Mouse (Mus musculus) heart, embryonic 16.5 days (tissue): ENCODE results near the gene B3galt5. TPM values are rescaled to one million over a fixed set of nuclear protein-coding genes. Genes with fewer than 3 reads are reported as not detected.
A peak's percentile ranks its signal among the peaks of the same experiment; 100 is the strongest.

ENCODE experiments used
- ATAC-seq: fragments of 200-750 bp; cut with Nextera tagmentation; replicated peaks from 2 replicates; pipeline ENCODE4 v1.8.0; 2017; ENCODE audit warnings: moderate number of reproducible peaks; ENCODE audit not compliant: insufficient read depth, low FRiP score; ENCODE audit errors: extremely low read depth
- H3K27ac ChIP-seq: fragments of 300-500 bp; sonication (generic); 2 replicates; pipeline ENCODE4 v1.5.1; 2014; ENCODE audit warnings: mild to moderate bottlenecking, low read length, control low read depth, moderate library complexity
- H3K27me3 ChIP-seq: fragments of 300-500 bp; sonication (generic); 2 replicates; pipeline ENCODE4 v1.6.1; 2014; ENCODE audit warnings: low read length, mixed read lengths; ENCODE audit not compliant: control insufficient read depth, insufficient read depth
- H3K36me3 ChIP-seq: fragments of 300-500 bp; sonication (generic); 2 replicates; pipeline ENCODE4 v1.6.1; 2014; ENCODE audit not compliant: control insufficient read depth, insufficient read depth
- H3K4me1 ChIP-seq: fragments of 300-500 bp; sonication (generic); 2 replicates; pipeline ENCODE4 v1.6.1; 2014; ENCODE audit warnings: low read length, mixed read lengths; ENCODE audit not compliant: control insufficient read depth, insufficient read depth
- H3K4me2 ChIP-seq: fragments of 300-500 bp; sonication (generic); 2 replicates; pipeline ENCODE4 v1.6.1; 2014; ENCODE audit warnings: low read depth, mild to moderate bottlenecking, control low read depth, low read length
- H3K4me3 ChIP-seq: fragments of 300-500 bp; sonication (generic); 2 replicates; pipeline ENCODE4 v1.5.1; 2014; ENCODE audit warnings: mild to moderate bottlenecking, control low read depth, low read length
- H3K9ac ChIP-seq: fragments of 300-500 bp; sonication (generic); 2 replicates; pipeline ENCODE4 v1.6.1; 2014; ENCODE audit warnings: low read length, control low read depth
- H3K9me3 ChIP-seq: fragments of 300-500 bp; sonication (generic); replicated peaks from 2 replicates; pipeline ENCODE4 v1.6.1; 2016; ENCODE audit warnings: low read length; ENCODE audit not compliant: control insufficient read depth
- WGBS: fragments of 180-500 bp; shearing (Covaris S2); extraction: QIAGEN DNeasy Blood & Tissue Kit; methylation state at CpG from one replicate; pipeline ENCODE4 v1.1.7; 2014; 5-methylcytosine and 5-hydroxymethylcytosine counted together
- polyA plus RNA-seq: library from polyadenylated mRNA; unstranded; fragments of >200 nt; fragmentation: Nextera tagmentation; extraction: Ambion mirVana; gene quantifications from 2 replicates; pipeline ENCODE4 v1.2.1, GENCODE M21; 2015

Gene B3galt5
- polyA plus RNA-seq, 1 experiment from 2014 or later = 0.70 TPM

- peak; percentile 86 for ATAC-seq
- H3K36me3 ChIP-seq = peaks cover 18% of the 10 kb centered on the region
- 51% methylated on average over 4 of the region's 4 CpGs for WGBS
Observed at GRCm38 (mm10) chr16:96213027-96213426, 22.6 kb upstream of the B3galt5 start.

GRCm38 (mm10) chr16:96221491-96221890, 14.1 kb upstream of the B3galt5 start:
- ATAC-seq = peak; percentile 88
- peaks cover 18% of the 10 kb centered on the region for H3K36me3 ChIP-seq

More at GRCm38 (mm10) chr16:96213027-96213426, 22.6 kb upstream of the B3galt5 start:
- Histone ChIP-seq H3K27ac (peak overlapping the region; percentile 96), H3K27me3 (no peaks in the 10 kb centered on the region), H3K9ac (no peak overlapping the region), H3K9me3 (no peaks in the 10 kb centered on the region), H3K4me1 (peaks cover 38% of the 10 kb centered on the region), H3K4me3 (no peak overlapping the region), H3K4me2 (peak overlapping the region; percentile 24; the same call in 1 of the 2 replicates)

GRCm38 (mm10) chr16:96221959-96222358, 13.6 kb upstream of the B3galt5 start:
- ATAC-seq = no peak
- Histone ChIP-seq H3K4me1 (peaks cover 21% of the 10 kb centered on the region), H3K36me3 (peaks cover 22% of the 10 kb centered on the region), H3K4me2 (no peak overlapping the region), H3K4me3 (no peak overlapping the region), H3K27ac (peak overlapping the region; percentile 56), H3K27me3 (no peaks in the 10 kb centered on the region), H3K9ac (no peak overlapping the region), H3K9me3 (no peaks in the 10 kb centered on the region)
- WGBS = 57% methylated on average over 3 of the region's 3 CpGs

More at GRCm38 (mm10) chr16:96221491-96221890, 14.1 kb upstream of the B3galt5 start:
- no peak overlapping the region for H3K4me3 ChIP-seq
- H3K9me3 ChIP-seq = no peaks in the 10 kb centered on the region
- H3K27ac ChIP-seq = peak overlapping the region; percentile 56
- 32% methylated on average over 5 of the region's 5 CpGs for WGBS
- H3K4me1 ChIP-seq = peaks cover 21% of the 10 kb centered on the region
- H3K27me3 ChIP-seq = no peaks in the 10 kb centered on the region
- no peak overlapping the region for H3K4me2 ChIP-seq
- H3K9ac ChIP-seq = no peak overlapping the region

GRCm38 (mm10) chr16:96222452-96222851, 13.1 kb upstream of the B3galt5 start:
- Histone ChIP-seq H3K4me3 (no peak overlapping the region), H3K27me3 (no peaks in the 10 kb centered on the region), H3K9ac (no peak overlapping the region), H3K27ac (peak overlapping the region; percentile 12), H3K9me3 (no peaks in the 10 kb centered on the region), H3K4me1 (peaks cover 21% of the 10 kb centered on the region), H3K36me3 (peaks cover 25% of the 10 kb centered on the region), H3K4me2 (no peak overlapping the region)
- WGBS = 63% methylated on average over 1 of the region's 1 CpGs
- ATAC-seq = no peak

GRCm38 (mm10) chr16:96228438-96228837, 7.2 kb upstream of the B3galt5 start:
- Histone ChIP-seq H3K9ac (no peak overlapping the region), H3K27ac (peak overlapping the region; percentile 71), H3K4me2 (no peak overlapping the region), H3K4me1 (peaks cover 13% of the 10 kb centered on the region), H3K9me3 (no peaks in the 10 kb centered on the region), H3K36me3 (peaks cover 23% of the 10 kb centered on the region), H3K4me3 (no peak overlapping the region), H3K27me3 (no peaks in the 10 kb centered on the region)
- 63% methylated on average over 13 of the region's 13 CpGs for WGBS
- no peak for ATAC-seq

- 31% methylated on average over 8 of the region's 8 CpGs for WGBS
- Histone ChIP-seq H3K4me3 (no peak overlapping the region), H3K9me3 (no peaks in the 10 kb centered on the region), H3K27ac (peak overlapping the region; percentile 71), H3K36me3 (peaks cover 23% of the 10 kb centered on the region), H3K4me1 (peaks cover 13% of the 10 kb centered on the region), H3K27me3 (no peaks in the 10 kb centered on the region), H3K4me2 (no peak overlapping the region), H3K9ac (no peak overlapping the region)
- peak; percentile 73 for ATAC-seq
Observed at GRCm38 (mm10) chr16:96229044-96229555, 6.5 kb upstream of the B3galt5 start.

GRCm38 (mm10) chr16:96230411-96230810, 5.2 kb upstream of the B3galt5 start:
- H3K9ac ChIP-seq = no peak overlapping the region
- no peak overlapping the region for H3K4me3 ChIP-seq
- H3K9me3 ChIP-seq = no peaks in the 10 kb centered on the region
- H3K4me2 ChIP-seq = no peak overlapping the region
- no peak; the same call in 1 of the 2 replicates for ATAC-seq
- H3K36me3 ChIP-seq = peaks cover 20% of the 10 kb centered on the region
- H3K27ac ChIP-seq = no peak overlapping the region
- H3K4me1 ChIP-seq = peaks cover 13% of the 10 kb centered on the region
- 30% methylated on average over 11 of the region's 11 CpGs for WGBS
- no peaks in the 10 kb centered on the region for H3K27me3 ChIP-seq

- Histone ChIP-seq H3K9ac (no peak overlapping the region), H3K4me2 (no peak overlapping the region), H3K27ac (no peak overlapping the region), H3K36me3 (peaks cover 12% of the 10 kb centered on the region), H3K4me1 (peaks cover 13% of the 10 kb centered on the region), H3K27me3 (no peaks in the 10 kb centered on the region), H3K9me3 (no peaks in the 10 kb centered on the region), H3K4me3 (no peak overlapping the region)
- WGBS = 92% methylated on average over 4 of the region's 4 CpGs
- no peak for ATAC-seq
Observed at GRCm38 (mm10) chr16:96231251-96231650, 4.3 kb upstream of the B3galt5 start.

GRCm38 (mm10) chr16:96231974-96232373, 3.6 kb upstream of the B3galt5 start:
- H3K9ac ChIP-seq = no peak overlapping the region
- no peaks in the 10 kb centered on the region for H3K9me3 ChIP-seq
- H3K27me3 ChIP-seq = no peaks in the 10 kb centered on the region
- H3K27ac ChIP-seq = no peak overlapping the region
- H3K4me1 ChIP-seq = peaks cover 13% of the 10 kb centered on the region
- 81% methylated on average over 7 of the region's 8 CpGs for WGBS
- peaks cover 8% of the 10 kb centered on the region for H3K36me3 ChIP-seq
- no peak overlapping the region for H3K4me3 ChIP-seq
- no peak for ATAC-seq
- H3K4me2 ChIP-seq = no peak overlapping the region
